Mouse (Mus musculus): ENCODE data around the gene Ahnak2.

DNA sequence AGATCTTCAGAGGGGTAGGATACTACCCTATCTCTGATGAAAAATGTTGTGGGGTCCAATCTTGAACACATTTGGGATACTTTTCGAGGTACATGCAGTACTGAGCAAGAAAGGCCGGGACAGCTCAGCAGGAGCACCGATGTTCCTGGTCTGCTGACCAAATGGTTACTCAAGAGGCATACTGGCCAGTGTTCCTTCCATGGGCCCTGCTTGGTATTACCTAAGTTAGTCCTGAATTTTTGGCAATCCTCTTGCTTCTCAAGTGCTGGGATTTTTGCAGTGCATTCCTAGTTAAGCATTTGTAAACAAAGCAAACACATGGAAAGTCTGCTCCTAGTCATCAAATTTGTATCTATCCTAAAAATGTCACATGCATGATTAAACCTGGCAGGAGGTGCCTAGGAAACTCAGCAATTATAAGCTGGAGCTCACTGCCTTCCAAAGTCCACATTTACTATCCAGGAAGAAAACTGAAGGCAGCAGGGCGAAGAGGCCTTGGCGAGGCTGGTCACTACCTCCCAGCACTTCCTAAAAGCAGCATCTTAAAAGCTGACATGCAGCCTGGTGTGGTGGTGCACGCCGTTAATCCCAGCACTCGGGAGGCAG lies 16.7 kb upstream of the Ahnak2 start:
- TF ChIP-seq CTCF (IDR thresholded peaks at IDR 0.05; ENCODE audit: low read depth) (no peak), EP300 (IDR thresholded peaks at IDR 0.05; ENCODE audit: low read depth) (no peak)

All from heart, postnatal 0 days (tissue).